Mouse (Mus musculus): ENCODE results near the gene Insc. TPM values are rescaled to one million over a fixed set of nuclear protein-coding genes. Genes with fewer than 3 reads are reported as not detected.

The Insc gene
- polyA plus RNA-seq, 1 experiment from 2014 or later = 5.3 TPM

DNA sequence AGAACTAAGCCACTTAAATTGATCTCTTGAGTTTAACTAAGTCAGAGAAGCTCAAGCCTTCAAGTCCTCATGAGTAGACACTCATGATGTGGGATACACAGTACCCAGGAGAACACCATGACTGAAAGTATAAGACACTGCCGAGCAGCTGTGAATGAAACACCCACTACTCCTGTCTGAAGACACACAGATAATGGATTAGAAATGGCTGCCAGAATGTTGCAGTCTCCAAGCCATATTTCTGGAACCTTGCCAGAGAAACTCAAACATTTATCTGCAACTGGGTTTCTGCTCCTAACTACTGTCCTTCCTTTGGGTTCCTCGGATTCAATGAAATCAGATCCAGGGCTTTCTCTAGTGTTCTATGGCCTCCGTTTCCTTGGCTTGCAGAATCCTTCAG lies 23.0 kb downstream of the Insc start:
- H3K9ac ChIP-seq = no peak overlapping the region
- H3K9me3 ChIP-seq = no peaks in the 10 kb centered on the region
- no peaks in the 10 kb centered on the region for H3K27me3 ChIP-seq
- peak; percentile 42; the same call in 1 of the 2 replicates for ATAC-seq (ENCODE audit: borderline replicate concordance, extremely low read depth, low FRiP score, low TSS enrichment)
- H3K27ac ChIP-seq = no peak overlapping the region
- 49% methylated on average over 3 of the region's 3 CpGs for WGBS
- H3K4me3 ChIP-seq = no peak overlapping the region
- H3K4me2 ChIP-seq = no peak overlapping the region
- no peaks in the 10 kb centered on the region for H3K36me3 ChIP-seq
- H3K4me1 ChIP-seq = no peaks in the 10 kb centered on the region

DNA sequence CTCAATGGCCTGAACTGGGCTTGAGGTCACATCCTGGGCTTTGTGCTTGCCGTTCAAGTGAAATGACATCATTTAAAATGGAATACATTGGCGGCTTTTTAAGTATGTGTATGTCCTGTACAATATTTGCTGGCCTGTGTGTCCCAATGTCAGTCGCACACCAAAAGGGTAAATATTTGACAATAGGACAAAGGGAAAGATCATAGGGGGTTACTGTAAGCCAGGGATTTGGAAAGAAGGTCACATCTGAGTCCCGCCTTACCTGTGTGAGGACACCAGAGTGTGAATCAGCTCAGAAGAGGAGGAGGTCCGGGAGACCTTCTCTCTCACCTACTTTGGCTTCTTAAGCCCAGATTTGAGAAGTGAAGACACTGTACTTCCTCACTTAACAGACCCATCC lies 25.0 kb downstream of the Insc start:
- H3K4me3 ChIP-seq = no peak overlapping the region
- H3K27me3 ChIP-seq = no peaks in the 10 kb centered on the region
- H3K9me3 ChIP-seq = no peaks in the 10 kb centered on the region
- no peak overlapping the region for H3K9ac ChIP-seq
- H3K4me2 ChIP-seq = no peak overlapping the region
- H3K27ac ChIP-seq = no peak overlapping the region
- no peaks in the 10 kb centered on the region for H3K4me1 ChIP-seq
- ATAC-seq (ENCODE audit: borderline replicate concordance, extremely low read depth, low FRiP score, low TSS enrichment) = no peak
- 72% methylated on average over 5 of the region's 5 CpGs for WGBS
- no peaks in the 10 kb centered on the region for H3K36me3 ChIP-seq

DNA sequence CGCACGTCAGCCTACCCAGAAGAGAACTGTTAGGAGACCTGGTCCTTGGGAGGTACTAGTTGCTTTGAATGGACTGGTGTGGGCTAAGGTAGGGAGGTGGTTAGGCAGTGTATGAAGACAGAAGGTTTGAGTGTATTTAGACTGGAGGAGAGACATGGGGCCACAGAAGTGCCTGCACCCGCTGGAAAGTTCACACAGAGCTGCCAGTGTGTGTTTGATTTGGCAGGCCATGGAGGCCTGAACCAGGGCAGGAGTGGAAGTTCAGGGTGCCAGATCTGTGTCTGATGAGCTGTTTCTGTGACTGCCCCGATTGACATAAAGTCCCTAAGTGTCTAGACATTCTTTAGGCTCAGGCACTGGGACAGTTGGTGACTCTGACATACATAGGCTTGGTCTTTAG lies 25.5 kb downstream of the Insc start:
- H3K9ac ChIP-seq = no peak overlapping the region
- H3K36me3 ChIP-seq = no peaks in the 10 kb centered on the region
- WGBS = 79% methylated on average over 4 of the region's 4 CpGs
- no peaks in the 10 kb centered on the region for H3K9me3 ChIP-seq
- H3K27ac ChIP-seq = no peak overlapping the region
- no peaks in the 10 kb centered on the region for H3K4me1 ChIP-seq
- H3K27me3 ChIP-seq = no peaks in the 10 kb centered on the region
- H3K4me3 ChIP-seq = no peak overlapping the region
- no peak overlapping the region for H3K4me2 ChIP-seq
- ATAC-seq (ENCODE audit: borderline replicate concordance, extremely low read depth, low FRiP score, low TSS enrichment) = no peak

DNA sequence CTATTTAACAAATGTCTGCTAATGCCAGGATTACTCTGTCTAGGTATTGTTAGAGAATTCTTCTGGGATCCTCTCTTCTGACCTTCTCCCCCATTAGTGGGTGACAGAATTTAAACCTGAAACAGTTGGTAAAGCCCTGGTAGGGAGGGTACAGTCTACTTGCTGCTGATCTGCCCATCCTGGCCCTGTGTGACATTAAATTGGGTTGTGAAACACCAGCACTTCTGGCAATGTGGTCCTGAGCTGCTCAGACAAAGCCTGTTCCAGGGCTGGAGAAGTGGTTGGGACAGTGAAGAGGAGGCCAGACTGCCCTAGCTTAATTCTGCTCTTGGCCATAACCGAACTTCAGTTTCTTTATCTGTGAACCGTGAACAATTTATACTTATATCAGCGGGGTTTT lies 27.1 kb downstream of the Insc start:
- ATAC-seq (ENCODE audit: borderline replicate concordance, extremely low read depth, low FRiP score, low TSS enrichment) = no peak
- Histone ChIP-seq H3K4me1 (no peaks in the 10 kb centered on the region), H3K4me2 (no peak overlapping the region), H3K9me3 (no peaks in the 10 kb centered on the region), H3K27ac (no peak overlapping the region), H3K36me3 (no peaks in the 10 kb centered on the region), H3K9ac (no peak overlapping the region), H3K4me3 (no peak overlapping the region), H3K27me3 (no peaks in the 10 kb centered on the region)
- WGBS = 86% methylated on average over 3 of the region's 3 CpGs

DNA sequence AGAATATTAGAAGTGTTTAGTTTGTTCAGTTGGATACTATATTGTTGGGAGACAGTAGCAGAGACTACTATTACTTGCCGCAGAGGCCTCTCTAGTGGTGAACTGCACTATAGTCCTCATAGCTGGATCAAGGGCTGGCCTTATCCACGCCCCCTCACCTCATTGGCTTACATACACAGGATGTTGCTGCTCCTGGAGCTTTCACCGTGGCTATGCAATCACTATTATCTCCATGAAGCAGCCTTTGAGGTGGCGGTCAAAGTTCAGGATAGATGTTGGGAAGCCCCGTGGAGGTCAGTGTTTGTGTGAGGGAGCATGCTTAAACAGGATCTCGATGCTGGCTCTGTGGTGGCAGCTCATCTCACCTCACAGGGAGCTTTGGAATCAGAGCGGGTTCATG lies 28.3 kb downstream of the Insc start:
- no peaks in the 10 kb centered on the region for H3K36me3 ChIP-seq
- no peak overlapping the region for H3K9ac ChIP-seq
- 55% methylated on average over 7 of the region's 7 CpGs for WGBS
- H3K27me3 ChIP-seq = no peaks in the 10 kb centered on the region
- H3K4me2 ChIP-seq = no peak overlapping the region
- no peaks in the 10 kb centered on the region for H3K4me1 ChIP-seq
- no peaks in the 10 kb centered on the region for H3K9me3 ChIP-seq
- no peak overlapping the region for H3K4me3 ChIP-seq
- ATAC-seq (ENCODE audit: borderline replicate concordance, extremely low read depth, low FRiP score, low TSS enrichment) = no peak
- H3K27ac ChIP-seq = no peak overlapping the region

DNA sequence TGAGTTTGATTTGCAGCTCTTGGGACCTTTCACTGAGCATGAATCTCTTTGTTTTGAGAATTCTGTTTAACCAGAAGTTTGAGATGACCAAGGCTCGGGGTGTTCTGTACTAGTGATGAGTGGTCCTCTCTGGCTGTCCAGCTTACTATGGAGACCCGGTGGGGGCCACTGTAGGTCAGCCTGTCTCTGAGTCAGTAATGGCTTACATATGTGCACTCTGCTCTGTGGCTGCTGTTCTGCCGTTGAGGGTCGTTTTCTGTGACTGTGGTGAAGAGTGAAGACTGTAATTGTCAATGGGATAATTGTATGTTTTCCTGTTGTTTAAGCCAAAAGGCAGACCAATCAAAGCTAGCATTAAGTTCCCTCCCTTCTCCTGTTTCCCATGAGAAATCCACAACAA lies 30.3 kb downstream of the Insc start:
- Histone ChIP-seq H3K36me3 (no peaks in the 10 kb centered on the region), H3K4me3 (no peak overlapping the region), H3K9me3 (no peaks in the 10 kb centered on the region), H3K9ac (no peak overlapping the region), H3K4me2 (no peak overlapping the region), H3K27me3 (no peaks in the 10 kb centered on the region), H3K4me1 (no peaks in the 10 kb centered on the region), H3K27ac (no peak overlapping the region)
- WGBS = 51% methylated on average over 4 of the region's 4 CpGs
- no peak for ATAC-seq (ENCODE audit: borderline replicate concordance, extremely low read depth, low FRiP score, low TSS enrichment)

DNA sequence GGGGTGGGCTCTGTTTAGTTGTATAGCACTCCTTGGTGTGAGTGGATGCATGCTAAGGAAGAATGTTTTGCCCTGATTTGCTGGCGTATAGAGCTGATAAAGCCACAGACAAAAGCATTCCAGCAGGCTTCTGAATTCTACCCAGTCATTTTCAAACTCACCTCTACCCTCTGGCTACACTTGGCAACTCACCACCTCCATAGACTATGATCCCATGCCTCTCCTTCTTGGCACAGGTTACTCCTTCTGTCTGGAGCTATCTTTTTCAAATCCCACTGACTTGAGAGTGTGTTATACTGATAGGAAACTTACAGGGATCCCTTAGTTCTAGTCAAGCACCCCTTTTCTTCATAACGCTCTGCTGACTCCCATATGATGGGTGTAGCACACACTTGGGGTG lies 32.4 kb downstream of the Insc start:
- Histone ChIP-seq H3K27me3 (no peaks in the 10 kb centered on the region), H3K27ac (no peak overlapping the region), H3K36me3 (no peaks in the 10 kb centered on the region), H3K4me2 (no peak overlapping the region), H3K9ac (no peak overlapping the region), H3K9me3 (no peaks in the 10 kb centered on the region), H3K4me1 (no peaks in the 10 kb centered on the region), H3K4me3 (no peak overlapping the region)
- no peak for ATAC-seq (ENCODE audit: borderline replicate concordance, extremely low read depth, low FRiP score, low TSS enrichment)
- 60% methylated on average over 2 of the region's 2 CpGs for WGBS

DNA sequence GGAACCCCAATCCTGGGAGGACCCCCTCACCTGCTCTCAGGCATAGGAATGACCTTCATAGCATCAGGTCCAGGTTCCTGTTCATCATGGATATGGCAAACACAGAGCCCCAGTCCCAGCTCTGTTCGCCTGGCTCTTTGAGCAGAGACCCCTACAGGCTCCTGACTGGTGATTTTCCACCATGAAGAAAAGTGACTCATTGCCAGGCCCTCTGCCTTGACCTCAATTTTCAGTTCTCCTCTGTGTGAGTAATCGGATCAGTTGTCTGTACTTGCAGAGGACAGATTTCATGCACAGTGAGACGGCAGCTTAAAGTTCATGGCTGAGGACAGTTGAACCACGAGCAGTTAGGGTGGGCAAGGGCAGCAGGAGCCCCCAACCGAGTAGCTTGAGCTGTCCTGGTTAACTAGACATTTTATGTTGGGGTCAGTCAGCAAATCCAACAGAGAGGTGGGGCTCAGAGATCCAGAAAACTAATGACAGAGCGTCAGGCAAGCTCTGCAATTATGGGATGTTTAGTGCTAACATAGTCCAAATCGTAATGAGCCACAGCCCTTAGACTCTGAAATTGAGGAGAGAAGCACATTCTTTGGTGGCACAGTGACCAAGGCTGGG lies 34.8 kb downstream of the Insc start:
- no peaks in the 10 kb centered on the region for H3K9me3 ChIP-seq
- no peaks in the 10 kb centered on the region for H3K27me3 ChIP-seq
- 86% methylated on average over 7 of the region's 7 CpGs for WGBS
- ATAC-seq (ENCODE audit: borderline replicate concordance, extremely low read depth, low FRiP score, low TSS enrichment) = no peak
- no peak overlapping the region for H3K27ac ChIP-seq
- no peak overlapping the region for H3K9ac ChIP-seq
- no peak overlapping the region for H3K4me2 ChIP-seq
- no peak overlapping the region for H3K4me3 ChIP-seq
- H3K4me1 ChIP-seq = no peaks in the 10 kb centered on the region
- no peaks in the 10 kb centered on the region for H3K36me3 ChIP-seq

DNA sequence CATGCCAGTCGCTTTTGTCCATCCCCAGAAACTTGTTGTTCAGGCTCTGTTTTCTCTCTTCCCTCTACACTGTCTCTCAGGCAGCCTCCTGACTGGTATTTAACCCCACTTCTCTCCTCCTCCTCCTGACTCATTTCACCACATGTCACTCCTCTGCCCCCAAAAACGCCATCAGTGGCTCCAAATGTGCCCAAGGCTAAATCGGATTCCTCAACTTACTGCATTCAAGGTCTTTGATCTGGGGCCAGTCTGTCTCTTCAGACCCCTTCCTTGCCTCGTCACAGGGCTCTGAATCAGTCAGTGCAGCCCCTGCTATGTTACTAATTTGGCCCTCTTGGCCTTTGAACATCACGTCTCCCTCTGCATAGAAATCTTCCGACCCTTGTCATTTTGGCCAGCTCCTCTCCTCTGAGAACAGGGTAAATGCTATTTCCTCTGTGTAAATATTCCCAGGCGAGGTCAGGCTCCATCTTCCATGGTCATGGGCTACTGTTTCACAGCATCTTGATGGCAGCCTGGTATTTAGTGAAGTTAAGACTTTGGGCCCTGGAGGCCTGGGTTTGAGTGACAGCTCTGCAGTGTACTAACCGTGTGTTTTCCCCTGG lies 35.7 kb downstream of the Insc start:
- no peak overlapping the region for H3K27ac ChIP-seq
- H3K4me1 ChIP-seq = no peaks in the 10 kb centered on the region
- no peaks in the 10 kb centered on the region for H3K27me3 ChIP-seq
- no peaks in the 10 kb centered on the region for H3K9me3 ChIP-seq
- H3K4me3 ChIP-seq = no peak overlapping the region
- H3K4me2 ChIP-seq = no peak overlapping the region
- H3K9ac ChIP-seq = no peak overlapping the region
- no peak for ATAC-seq (ENCODE audit: borderline replicate concordance, extremely low read depth, low FRiP score, low TSS enrichment)
- no peaks in the 10 kb centered on the region for H3K36me3 ChIP-seq
- WGBS = 49% methylated on average over 8 of the region's 8 CpGs

DNA sequence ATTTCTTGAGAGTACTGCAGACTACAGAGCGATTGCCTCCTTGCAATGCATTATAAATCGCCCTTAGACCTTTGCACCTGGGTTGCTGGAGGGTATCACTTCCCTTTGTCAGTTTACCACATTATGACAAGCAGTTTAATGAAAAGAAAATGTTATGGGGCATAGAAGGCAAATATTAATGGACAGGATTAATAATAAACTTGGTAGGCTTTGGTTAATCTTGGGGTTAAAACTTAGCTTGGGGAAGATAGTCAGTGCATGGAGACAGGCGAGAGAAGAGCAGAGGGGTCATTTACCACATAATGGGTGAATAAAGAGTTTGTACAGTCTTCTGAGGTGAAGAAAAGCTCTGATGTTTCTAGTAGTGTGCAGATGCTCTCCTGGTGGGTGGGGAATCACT lies 39.8 kb downstream of the Insc start:
- H3K9me3 ChIP-seq = no peaks in the 10 kb centered on the region
- H3K36me3 ChIP-seq = no peaks in the 10 kb centered on the region
- H3K27me3 ChIP-seq = no peaks in the 10 kb centered on the region
- ATAC-seq (ENCODE audit: borderline replicate concordance, extremely low read depth, low FRiP score, low TSS enrichment) = no peak
- WGBS = 76% methylated on average over 3 of the region's 3 CpGs
- H3K9ac ChIP-seq = no peak overlapping the region
- H3K4me1 ChIP-seq = no peaks in the 10 kb centered on the region
- no peak overlapping the region for H3K27ac ChIP-seq
- no peak overlapping the region for H3K4me3 ChIP-seq
- H3K4me2 ChIP-seq = no peak overlapping the region

DNA sequence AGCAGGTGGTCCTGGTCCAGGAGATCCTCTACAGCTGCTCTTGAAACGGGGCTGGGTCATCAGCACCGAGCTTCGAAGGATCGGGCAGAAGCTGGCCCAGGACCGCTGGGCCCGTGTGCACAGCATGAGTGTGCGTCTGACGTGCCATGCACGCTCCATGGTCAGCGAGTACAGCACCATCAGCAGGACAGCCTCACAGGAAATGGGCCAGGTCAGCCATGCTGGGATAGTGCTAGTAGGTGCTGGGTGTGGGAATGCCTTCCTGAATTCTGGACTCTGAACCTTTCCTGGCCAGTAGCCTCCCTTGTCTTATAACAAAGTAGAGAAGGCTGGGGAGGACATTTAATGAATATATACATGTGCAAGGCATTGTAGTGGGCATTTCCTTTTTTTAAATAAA lies 47.6 kb downstream of the Insc start:
- Histone ChIP-seq H3K4me3 (no peak overlapping the region), H3K27me3 (no peaks in the 10 kb centered on the region), H3K36me3 (no peaks in the 10 kb centered on the region), H3K9me3 (no peaks in the 10 kb centered on the region), H3K4me1 (no peaks in the 10 kb centered on the region), H3K4me2 (no peak overlapping the region), H3K9ac (no peak overlapping the region), H3K27ac (no peak overlapping the region)
- 85% methylated on average over 10 of the region's 10 CpGs for WGBS
- no peak for ATAC-seq (ENCODE audit: borderline replicate concordance, extremely low read depth, low FRiP score, low TSS enrichment)

DNA sequence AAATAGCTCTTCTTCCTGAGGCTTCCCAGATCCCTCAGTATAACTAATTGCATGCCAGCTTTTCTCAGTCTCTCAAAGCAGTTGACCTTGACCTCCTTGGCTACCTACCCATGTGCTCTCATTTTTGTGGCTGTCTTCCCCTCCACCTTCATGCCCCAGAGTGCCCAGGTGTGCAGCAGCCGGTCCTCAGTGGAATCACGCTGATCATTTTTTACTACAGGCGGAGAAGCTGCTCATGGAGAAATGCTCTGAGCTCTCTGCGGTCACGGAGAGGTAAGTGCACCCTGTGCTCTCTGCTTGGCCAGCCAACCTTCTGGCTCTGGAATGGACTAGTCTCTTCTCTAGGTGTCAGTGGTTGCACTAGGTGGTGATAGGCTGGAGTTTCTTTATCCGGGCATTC lies 48.5 kb downstream of the Insc start:
- H3K4me3 ChIP-seq = no peak overlapping the region
- ATAC-seq (ENCODE audit: borderline replicate concordance, extremely low read depth, low FRiP score, low TSS enrichment) = no peak
- no peaks in the 10 kb centered on the region for H3K27me3 ChIP-seq
- no peak overlapping the region for H3K9ac ChIP-seq
- no peaks in the 10 kb centered on the region for H3K4me1 ChIP-seq
- no peaks in the 10 kb centered on the region for H3K9me3 ChIP-seq
- no peak overlapping the region for H3K27ac ChIP-seq
- 67% methylated on average over 6 of the region's 6 CpGs for WGBS
- no peak overlapping the region for H3K4me2 ChIP-seq
- no peaks in the 10 kb centered on the region for H3K36me3 ChIP-seq

DNA sequence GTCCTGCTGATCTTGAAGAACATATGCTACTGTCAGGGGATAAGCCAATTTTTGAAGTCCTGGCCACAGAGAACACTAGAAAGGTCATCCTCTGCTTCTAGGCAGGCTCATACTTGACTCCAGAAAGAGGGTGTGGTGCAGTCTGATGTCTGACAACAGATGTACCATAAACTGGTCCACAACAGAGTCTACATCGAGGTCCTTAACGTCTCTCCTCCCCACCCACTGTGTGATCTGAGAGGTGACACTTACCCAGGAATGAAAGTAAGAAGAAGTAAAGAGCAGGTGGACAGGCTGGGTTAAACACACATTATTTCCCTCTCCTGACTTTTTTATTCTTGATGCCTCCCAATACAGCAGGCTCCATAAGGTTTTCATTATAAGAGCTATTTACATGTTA lies 50.9 kb downstream of the Insc start:
- Histone ChIP-seq H3K36me3 (no peaks in the 10 kb centered on the region), H3K27me3 (no peaks in the 10 kb centered on the region), H3K27ac (no peak overlapping the region), H3K9me3 (no peaks in the 10 kb centered on the region), H3K9ac (no peak overlapping the region), H3K4me3 (no peak overlapping the region), H3K4me1 (no peaks in the 10 kb centered on the region), H3K4me2 (no peak overlapping the region)
- ATAC-seq (ENCODE audit: borderline replicate concordance, extremely low read depth, low FRiP score, low TSS enrichment) = no peak
- WGBS = 75% methylated on average over 2 of the region's 2 CpGs

Measured in lung, embryonic 15.5 days (tissue).